Mouse (Mus musculus): ENCODE measurements at regions not wholly inside any gene's neighbourhood (a gene's known extent, or its start where the extent isn't known, plus 50 kb on each side); places are given as distances from the start of the nearest gene placed in this dataset.

- H3K9me3 ChIP-seq, result no peaks in the 10 kb centered on the region
- H3K4me3 ChIP-seq (replicated peaks), result no peak overlapping the region
- ATAC-seq (ENCODE audit: low FRiP score), result no peak
- H3K27ac ChIP-seq, result no peak overlapping the region
- no peaks in the 10 kb centered on the region for H3K4me1 ChIP-seq
- no peaks in the 10 kb centered on the region for H3K36me3 ChIP-seq (replicated peaks)
- H3K4me2 ChIP-seq, result no peak overlapping the region
- WGBS, result 84% methylated on average over 9 of the region's 9 CpGs
- no peak overlapping the region for H3K9ac ChIP-seq
- H3K27me3 ChIP-seq, result no peaks in the 10 kb centered on the region
Observed at GRCm38 (mm10) chr10:111769486-111770002, 202.9 kb upstream of the Krr1 start.

GRCm38 (mm10) chr10:111770027-111770426 lies 202.4 kb upstream of the Krr1 start:
- Histone ChIP-seq H3K36me3 (replicated peaks) (no peaks in the 10 kb centered on the region), H3K9me3 (no peaks in the 10 kb centered on the region), H3K27ac (no peak overlapping the region), H3K4me3 (replicated peaks) (no peak overlapping the region), H3K4me1 (no peaks in the 10 kb centered on the region), H3K9ac (no peak overlapping the region), H3K4me2 (no peak overlapping the region), H3K27me3 (no peaks in the 10 kb centered on the region)
- ATAC-seq (ENCODE audit: low FRiP score), result no peak
- WGBS, result 84% methylated on average over 2 of the region's 2 CpGs

GRCm38 (mm10) chr10:111771010-111771409 lies 201.5 kb upstream of the Krr1 start:
- ATAC-seq (ENCODE audit: low FRiP score), result no peak
- H3K9me3 ChIP-seq, result no peaks in the 10 kb centered on the region

GRCm38 (mm10) chr10:111777559-111777958 lies 194.9 kb upstream of the Krr1 start:
- no peaks in the 10 kb centered on the region for H3K4me1 ChIP-seq
- no peak overlapping the region for H3K27ac ChIP-seq
- no peaks in the 10 kb centered on the region for H3K27me3 ChIP-seq
- ATAC-seq (ENCODE audit: low FRiP score), result no peak
- H3K4me2 ChIP-seq, result no peak overlapping the region
- H3K36me3 ChIP-seq (replicated peaks), result no peaks in the 10 kb centered on the region
- no peak overlapping the region for H3K9ac ChIP-seq
- H3K4me3 ChIP-seq (replicated peaks), result no peak overlapping the region
- no peaks in the 10 kb centered on the region for H3K9me3 ChIP-seq

More at GRCm38 (mm10) chr10:111771010-111771409, 201.5 kb upstream of the Krr1 start:
- no peak overlapping the region for H3K9ac ChIP-seq
- WGBS, result 92% methylated on average over 4 of the region's 4 CpGs
- no peak overlapping the region for H3K4me3 ChIP-seq (replicated peaks)
- no peaks in the 10 kb centered on the region for H3K4me1 ChIP-seq
- no peak overlapping the region for H3K4me2 ChIP-seq
- no peaks in the 10 kb centered on the region for H3K27me3 ChIP-seq
- H3K27ac ChIP-seq, result no peak overlapping the region
- H3K36me3 ChIP-seq (replicated peaks), result no peaks in the 10 kb centered on the region

GRCm38 (mm10) chr10:111778111-111778510 lies 194.4 kb upstream of the Krr1 start:
- WGBS, result 91% methylated on average over 5 of the region's 5 CpGs
- no peak overlapping the region for H3K4me2 ChIP-seq
- no peak overlapping the region for H3K9ac ChIP-seq
- H3K4me3 ChIP-seq (replicated peaks), result no peak overlapping the region
- no peaks in the 10 kb centered on the region for H3K36me3 ChIP-seq (replicated peaks)
- H3K4me1 ChIP-seq, result no peaks in the 10 kb centered on the region
- no peaks in the 10 kb centered on the region for H3K9me3 ChIP-seq
- H3K27me3 ChIP-seq, result no peaks in the 10 kb centered on the region
- ATAC-seq (ENCODE audit: low FRiP score), result no peak
- H3K27ac ChIP-seq, result no peak overlapping the region

- Histone ChIP-seq H3K27ac (no peak overlapping the region), H3K9ac (no peak overlapping the region), H3K9me3 (no peaks in the 10 kb centered on the region), H3K4me2 (no peak overlapping the region), H3K27me3 (no peaks in the 10 kb centered on the region), H3K4me1 (peaks cover 7% of the 10 kb centered on the region; the same call in 1 of the 2 replicates), H3K36me3 (replicated peaks) (no peaks in the 10 kb centered on the region), H3K4me3 (replicated peaks) (no peak overlapping the region)
- 93% methylated on average over 7 of the region's 7 CpGs for WGBS
- ATAC-seq (ENCODE audit: low FRiP score), result no peak
Observed at GRCm38 (mm10) chr10:111779956-111780355, 192.5 kb upstream of the Krr1 start.

- H3K27ac ChIP-seq, result no peak overlapping the region
- no peak overlapping the region for H3K4me2 ChIP-seq
- H3K36me3 ChIP-seq (replicated peaks), result no peaks in the 10 kb centered on the region
- H3K9me3 ChIP-seq, result no peaks in the 10 kb centered on the region
- H3K9ac ChIP-seq, result no peak overlapping the region
- no peaks in the 10 kb centered on the region for H3K27me3 ChIP-seq
- H3K4me3 ChIP-seq (replicated peaks), result no peak overlapping the region
- no peak for ATAC-seq (ENCODE audit: low FRiP score)
- WGBS, result 88% methylated on average over 22 of the region's 22 CpGs
- H3K4me1 ChIP-seq, result peaks cover 10% of the 10 kb centered on the region; the same call in 1 of the 2 replicates
Observed at GRCm38 (mm10) chr10:111782195-111782810, 190.2 kb upstream of the Krr1 start.

- WGBS, result 68% methylated on average over 3 of the region's 3 CpGs
Observed at GRCm38 (mm10) chr10:111783496-111783895, 189.0 kb upstream of the Krr1 start.

GRCm38 (mm10) chr10:111784065-111784853 lies 188.2 kb upstream of the Krr1 start:
- no peak overlapping the region for H3K9ac ChIP-seq
- H3K4me1 ChIP-seq, result peaks cover 14% of the 10 kb centered on the region; the same call in 1 of the 2 replicates
- H3K27ac ChIP-seq, result no peak overlapping the region
- no peaks in the 10 kb centered on the region for H3K36me3 ChIP-seq (replicated peaks)
- H3K27me3 ChIP-seq, result no peaks in the 10 kb centered on the region
- H3K4me2 ChIP-seq, result no peak overlapping the region
- no peak overlapping the region for H3K4me3 ChIP-seq (replicated peaks)
- 80% methylated on average over 12 of the region's 12 CpGs for WGBS
- H3K9me3 ChIP-seq, result no peaks in the 10 kb centered on the region
- ATAC-seq (ENCODE audit: low FRiP score), result no peak

More at GRCm38 (mm10) chr10:111783496-111783895, 189.0 kb upstream of the Krr1 start:
- Histone ChIP-seq H3K4me1 (peaks cover 14% of the 10 kb centered on the region; the same call in 1 of the 2 replicates), H3K36me3 (replicated peaks) (no peaks in the 10 kb centered on the region), H3K9me3 (no peaks in the 10 kb centered on the region), H3K27me3 (no peaks in the 10 kb centered on the region), H3K9ac (no peak overlapping the region), H3K27ac (no peak overlapping the region), H3K4me3 (replicated peaks) (no peak overlapping the region), H3K4me2 (no peak overlapping the region)
- no peak for ATAC-seq (ENCODE audit: low FRiP score)

- WGBS, result 75% methylated on average over 9 of the region's 9 CpGs
- H3K27ac ChIP-seq, result no peak overlapping the region
- H3K4me2 ChIP-seq, result no peak overlapping the region
- peaks cover 14% of the 10 kb centered on the region; the same call in 1 of the 2 replicates for H3K4me1 ChIP-seq
- no peaks in the 10 kb centered on the region for H3K36me3 ChIP-seq (replicated peaks)
- H3K9ac ChIP-seq, result no peak overlapping the region
- H3K27me3 ChIP-seq, result no peaks in the 10 kb centered on the region
- H3K4me3 ChIP-seq (replicated peaks), result no peak overlapping the region
- H3K9me3 ChIP-seq, result no peaks in the 10 kb centered on the region
- ATAC-seq (ENCODE audit: low FRiP score), result 0 out of 2 replicates have a peak, but pooled peaks have one; percentile 30
Observed at GRCm38 (mm10) chr10:111787175-111787574, 185.3 kb upstream of the Krr1 start.

GRCm38 (mm10) chr10:111789264-111789663 lies 183.2 kb upstream of the Krr1 start:
- Histone ChIP-seq H3K4me1 (peaks cover 6% of the 10 kb centered on the region; the same call in 1 of the 2 replicates), H3K36me3 (replicated peaks) (no peaks in the 10 kb centered on the region), H3K4me2 (no peak overlapping the region), H3K9ac (no peak overlapping the region), H3K4me3 (replicated peaks) (no peak overlapping the region), H3K9me3 (no peaks in the 10 kb centered on the region), H3K27me3 (no peaks in the 10 kb centered on the region), H3K27ac (no peak overlapping the region)
- WGBS, result 93% methylated on average over 9 of the region's 9 CpGs
- no peak for ATAC-seq (ENCODE audit: low FRiP score)

GRCm38 (mm10) chr10:111790911-111791310 lies 181.6 kb upstream of the Krr1 start:
- peaks cover 6% of the 10 kb centered on the region; the same call in 1 of the 2 replicates for H3K4me1 ChIP-seq

More at GRCm38 (mm10) chr10:111790911-111791310, 181.6 kb upstream of the Krr1 start:
- Histone ChIP-seq H3K9ac (no peak overlapping the region), H3K4me3 (replicated peaks) (no peak overlapping the region), H3K4me2 (no peak overlapping the region), H3K9me3 (no peaks in the 10 kb centered on the region), H3K36me3 (replicated peaks) (no peaks in the 10 kb centered on the region), H3K27me3 (no peaks in the 10 kb centered on the region), H3K27ac (no peak overlapping the region)
- ATAC-seq (ENCODE audit: low FRiP score), result no peak
- 89% methylated on average over 2 of the region's 2 CpGs for WGBS
